Mouse (Mus musculus): ENCODE data around the gene E2f8. TPM values are rescaled to one million over a fixed set of nuclear protein-coding genes. Genes with fewer than 3 reads are reported as not detected.

The E2f8 gene
- polyA plus RNA-seq, 1 experiment from 2014 or later, result 5.0 TPM

DNA sequence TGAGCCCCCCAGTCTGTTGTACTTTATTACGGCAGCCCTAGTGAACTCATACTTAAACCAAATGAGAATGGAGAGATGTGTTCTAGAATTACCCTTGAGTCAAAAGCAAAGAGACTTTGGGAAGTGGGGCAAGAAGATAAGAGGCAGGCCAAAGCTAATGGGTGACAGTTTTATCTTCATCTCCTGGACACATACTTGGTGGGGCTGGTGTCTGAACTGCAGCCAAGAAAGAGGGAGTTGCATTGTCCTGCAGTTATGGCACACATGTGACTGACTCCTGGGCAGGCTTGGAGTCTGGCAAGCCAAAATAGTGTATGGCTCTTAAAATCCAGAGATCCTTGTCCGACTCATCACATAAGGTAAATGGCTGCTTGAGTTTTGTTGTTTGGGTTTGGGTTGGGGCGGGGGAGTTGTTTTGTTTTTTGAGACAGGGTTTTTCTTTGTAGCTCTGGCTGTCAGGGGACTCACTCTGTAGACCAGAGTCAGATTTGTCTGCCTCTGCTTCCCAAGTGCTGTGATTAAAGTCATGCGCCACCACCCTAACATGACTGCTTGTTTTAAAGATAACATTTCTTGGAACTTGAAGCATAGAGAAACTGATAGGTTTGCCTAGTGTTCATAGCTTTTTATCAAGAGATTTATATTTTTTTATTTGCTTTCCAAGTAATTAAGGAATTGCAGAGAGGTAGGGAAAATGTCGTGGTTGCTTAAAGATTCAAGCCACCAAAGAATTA, 52.1 kb downstream of the E2f8 start:
- WGBS, result 88% methylated on average over 5 of the region's 5 CpGs

GRCm38 (mm10) chr7:48825170-48825569, 56.2 kb downstream of the E2f8 start:
- Histone ChIP-seq H3K9ac (replicated peaks) (no peak overlapping the region), H3K4me2 (replicated peaks) (no peak overlapping the region), H3K9me3 (no peaks in the 10 kb centered on the region), H3K27ac (no peak overlapping the region), H3K4me3 (replicated peaks) (no peak overlapping the region), H3K4me1 (replicated peaks) (peaks cover 8% of the 10 kb centered on the region), H3K36me3 (peaks cover 61% of the 10 kb centered on the region), H3K27me3 (peaks cover 15% of the 10 kb centered on the region)
- WGBS, result 91% methylated on average over 6 of the region's 6 CpGs
- ATAC-seq, result no peak

More for the DNA sequence above, 52.1 kb downstream of the E2f8 start:
- Histone ChIP-seq H3K9me3 (no peaks in the 10 kb centered on the region), H3K4me2 (replicated peaks) (no peak overlapping the region), H3K27ac (no peak overlapping the region), H3K4me1 (replicated peaks) (peaks cover 1% of the 10 kb centered on the region; the same call in 1 of the 2 replicates), H3K36me3 (peaks cover 37% of the 10 kb centered on the region), H3K4me3 (replicated peaks) (no peak overlapping the region), H3K27me3 (peaks cover 55% of the 10 kb centered on the region), H3K9ac (replicated peaks) (no peak overlapping the region)
- ATAC-seq, result no peak

- H3K4me3 ChIP-seq (replicated peaks), result no peak overlapping the region
- H3K27ac ChIP-seq, result no peak overlapping the region
- WGBS, result 92% methylated on average over 1 of the region's 1 CpGs
- H3K9ac ChIP-seq (replicated peaks), result no peak overlapping the region
- H3K9me3 ChIP-seq, result no peaks in the 10 kb centered on the region
- H3K27me3 ChIP-seq, result peaks cover 12% of the 10 kb centered on the region
- ATAC-seq, result no peak
- H3K36me3 ChIP-seq, result peaks cover 66% of the 10 kb centered on the region
- H3K4me1 ChIP-seq (replicated peaks), result peaks cover 8% of the 10 kb centered on the region
- H3K4me2 ChIP-seq (replicated peaks), result no peak overlapping the region
Measured at GRCm38 (mm10) chr7:48824671-48825070, 56.7 kb downstream of the E2f8 start.

- Histone ChIP-seq H3K27ac (no peak overlapping the region), H3K9ac (replicated peaks) (no peak overlapping the region), H3K36me3 (peaks cover 73% of the 10 kb centered on the region), H3K9me3 (no peaks in the 10 kb centered on the region), H3K4me1 (replicated peaks) (peaks cover 8% of the 10 kb centered on the region), H3K4me2 (replicated peaks) (no peak overlapping the region), H3K27me3 (peaks cover 6% of the 10 kb centered on the region; the same call in 1 of the 2 replicates), H3K4me3 (replicated peaks) (no peak overlapping the region)
- no peak for ATAC-seq
- WGBS, result 96% methylated on average over 3 of the region's 3 CpGs
Measured at GRCm38 (mm10) chr7:48823621-48824020, 57.8 kb downstream of the E2f8 start.

DNA sequence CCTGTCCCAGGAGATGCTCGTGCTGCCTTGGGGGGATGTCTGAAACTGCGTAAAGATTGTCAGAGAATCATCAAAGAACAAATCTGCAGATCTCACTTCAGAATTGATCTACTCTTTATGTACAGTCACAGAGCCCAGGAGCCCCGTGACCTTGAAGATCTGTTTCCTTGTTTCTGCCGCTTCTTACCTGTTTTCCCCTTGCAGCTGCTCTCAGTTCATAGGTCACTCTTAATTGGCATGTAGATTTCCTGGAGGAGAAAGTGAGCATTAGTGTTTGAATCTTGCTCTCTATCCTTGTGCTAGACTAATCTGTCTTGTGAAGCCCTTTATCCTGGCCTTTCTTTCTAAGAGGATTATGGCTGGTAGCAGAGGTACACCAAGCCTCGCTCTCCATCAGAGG, 59.7 kb downstream of the E2f8 start:
- no peaks in the 10 kb centered on the region for H3K27me3 ChIP-seq
- 52% methylated on average over 5 of the region's 5 CpGs for WGBS
- no peak overlapping the region for H3K27ac ChIP-seq
- no peak for ATAC-seq
- H3K36me3 ChIP-seq, result peaks cover 76% of the 10 kb centered on the region
- H3K4me3 ChIP-seq (replicated peaks), result no peak overlapping the region
- H3K4me2 ChIP-seq (replicated peaks), result no peak overlapping the region
- no peaks in the 10 kb centered on the region for H3K9me3 ChIP-seq
- H3K9ac ChIP-seq (replicated peaks), result no peak overlapping the region
- peaks cover 8% of the 10 kb centered on the region for H3K4me1 ChIP-seq (replicated peaks)

Other genes with a start within 250 kb of the E2f8 start
- gene Mrgprb3, start 237.8 kb downstream of the E2f8 start, polyA plus RNA-seq (2015; fragmentation: Nextera tagmentation; extraction: Ambion mirVana), result not detected in 2 replicates
- gene Zdhhc13, start 92.6 kb downstream of the E2f8 start, polyA plus RNA-seq (2015; fragmentation: Nextera tagmentation; extraction: Ambion mirVana), result 38.5 and 39.8 TPM in 2 replicates
- gene Csrp3, start 33.6 kb downstream of the E2f8 start, polyA plus RNA-seq (2015; fragmentation: Nextera tagmentation; extraction: Ambion mirVana), result 0.19 TPM in 1 of 2 replicates, not detected in the other
- gene Nav2, start 27.1 kb upstream of the E2f8 start, polyA plus RNA-seq (2015; fragmentation: Nextera tagmentation; extraction: Ambion mirVana), result 22.2 and 23.2 TPM in 2 replicates

Measured in midbrain, embryonic 13.5 days (tissue).